Mouse (Mus musculus) left cerebral cortex, adult 18-20 months (tissue): Measurements from ENCODE around the gene Tmem236. TPM values are rescaled to one million over a fixed set of nuclear protein-coding genes. Genes with fewer than 3 reads are reported as not detected.

Experiments
- DNase-seq, 2 experiments: peaks; one replicate each; pipeline ENCODE4 v3.0.0; 2021 to 2022; ENCODE audit warnings: low spot score in 2 of 2, mixed read lengths in 1 of 2
- microRNA-seq, 2 experiments: library from miRNA; unstranded; fragments of <30 nt; microRNA quantifications; one replicate each; pipeline ENCODE4 v1.2.0; 2021
- total RNA-seq, 2 experiments: library from RNA; stranded (reverse); gene quantifications; 2 replicates each; pipeline ENCODE4 v1.2.3; 2021

Gene Tmem236
- total RNA-seq, 2 experiments from 2014 or later, result 0.12 to 0.14 TPM

DNA sequence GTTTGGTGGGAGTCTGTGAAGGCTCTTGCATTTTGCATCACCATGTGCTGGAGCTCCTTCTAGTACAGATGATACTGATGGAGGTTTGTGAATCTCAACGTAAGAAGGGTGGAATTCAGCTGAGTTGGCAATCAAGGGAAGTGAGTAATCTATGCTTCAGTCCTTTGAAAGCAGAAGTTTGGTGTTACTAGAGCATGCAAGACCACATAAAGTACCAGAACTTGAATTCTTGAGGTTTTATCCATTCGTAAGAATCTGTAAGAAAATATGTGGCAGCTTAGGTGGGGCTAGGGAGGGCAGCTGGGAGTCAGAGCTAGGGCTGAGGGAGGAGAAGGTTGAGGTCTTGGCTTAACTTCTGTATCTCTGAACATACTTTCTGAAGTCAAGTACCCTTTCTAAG, 70.3 kb downstream of the Tmem236 start:
- DNase-seq, result no peak

DNA sequence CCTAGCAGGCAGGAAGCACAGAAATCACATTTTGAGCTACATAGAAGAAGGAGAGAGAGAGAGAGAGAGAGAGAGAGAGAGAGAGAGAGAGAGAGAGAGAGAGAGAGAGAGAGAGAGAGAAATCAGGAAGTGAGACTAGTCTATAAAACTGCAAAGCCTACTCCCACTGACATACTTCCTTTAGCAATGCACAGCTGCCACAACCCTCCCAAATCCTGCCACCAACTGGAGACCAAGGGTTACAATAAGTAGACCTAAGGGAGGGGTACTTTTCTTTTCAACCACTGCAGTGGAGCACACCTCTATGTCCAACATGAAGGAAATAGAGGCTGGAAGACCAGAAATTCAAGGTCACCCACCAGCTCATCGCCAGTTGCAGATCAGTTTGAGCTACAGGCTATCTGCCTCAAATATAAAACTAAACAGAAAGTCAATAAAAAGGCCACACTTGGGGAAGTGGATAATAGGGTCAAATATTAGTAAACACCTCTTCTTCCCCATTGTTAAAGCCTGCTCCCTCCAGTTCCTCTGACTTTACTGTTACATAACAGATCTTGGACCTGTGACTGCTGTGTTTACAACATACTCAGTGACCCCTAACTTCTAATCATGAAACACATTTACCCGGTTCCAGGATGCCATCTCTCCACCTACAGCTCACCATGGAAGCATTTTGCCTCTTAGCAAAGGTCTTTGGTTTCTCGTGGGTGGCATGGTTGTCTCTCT, 75.7 kb downstream of the Tmem236 start:
- DNase-seq, result no peak

DNA sequence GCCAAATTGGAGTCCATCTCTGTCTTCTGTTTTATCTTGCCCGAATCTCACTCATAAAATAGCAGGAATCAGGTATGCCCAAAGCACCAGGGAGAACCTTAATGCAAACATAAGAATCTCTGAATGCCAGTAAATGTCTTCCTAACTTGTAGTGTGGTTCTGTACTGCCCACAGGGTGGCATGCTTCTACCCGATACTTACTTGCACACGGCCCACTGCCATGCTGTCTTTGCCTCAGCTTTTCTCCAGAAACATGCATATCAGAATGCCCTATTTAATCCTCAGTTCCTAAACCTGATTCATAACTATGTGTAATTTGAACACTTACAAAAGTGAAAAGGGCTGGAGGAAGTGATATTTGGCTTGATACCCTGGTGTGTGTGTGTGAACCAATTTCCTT, 77.6 kb downstream of the Tmem236 start:
- DNase-seq, result no peak

DNA sequence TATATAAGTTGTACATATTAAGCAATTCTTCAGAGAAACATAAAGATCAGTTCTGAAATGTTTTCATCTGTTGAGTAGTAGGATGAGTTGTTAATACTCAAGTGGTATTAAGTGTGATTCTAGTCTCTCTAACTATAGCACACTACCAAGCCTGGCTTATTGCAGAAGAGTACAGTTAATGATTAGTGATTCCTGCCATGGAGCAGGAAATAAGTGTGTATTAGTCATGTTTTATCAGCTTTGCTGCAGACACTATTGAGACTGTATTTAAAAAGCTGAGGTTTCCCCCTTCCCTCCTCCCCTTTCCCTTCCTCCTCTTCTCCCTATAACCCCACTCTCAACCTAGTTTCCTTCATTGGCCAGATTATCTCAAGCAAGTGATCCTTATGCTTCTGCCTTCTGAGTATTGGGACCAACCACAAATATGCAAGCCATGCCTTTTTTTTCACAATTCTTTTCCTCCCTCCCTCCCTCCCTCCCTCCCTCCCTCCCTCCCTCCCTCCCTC, 84.1 kb downstream of the Tmem236 start:
- DNase-seq, result no peak

DNA sequence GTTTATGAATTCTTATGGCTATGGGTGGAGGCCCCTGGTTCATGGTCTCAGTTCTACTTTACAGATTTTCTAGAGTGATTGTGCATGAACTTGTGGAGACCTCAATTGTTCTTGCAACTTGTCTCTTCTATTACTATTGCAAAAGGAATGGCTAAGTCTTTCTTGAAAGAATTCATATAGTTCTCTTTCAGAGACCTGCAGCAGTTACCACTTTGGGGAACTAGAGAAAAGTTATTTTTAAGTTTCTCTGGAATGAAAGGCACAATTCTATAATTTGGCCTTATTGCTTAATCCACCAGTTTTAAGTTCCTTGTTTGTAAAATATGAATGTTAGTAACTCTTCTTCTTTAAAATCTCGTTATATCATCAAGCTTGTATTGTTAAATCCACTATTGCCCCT, 87.8 kb downstream of the Tmem236 start:
- no peak for DNase-seq

DNA sequence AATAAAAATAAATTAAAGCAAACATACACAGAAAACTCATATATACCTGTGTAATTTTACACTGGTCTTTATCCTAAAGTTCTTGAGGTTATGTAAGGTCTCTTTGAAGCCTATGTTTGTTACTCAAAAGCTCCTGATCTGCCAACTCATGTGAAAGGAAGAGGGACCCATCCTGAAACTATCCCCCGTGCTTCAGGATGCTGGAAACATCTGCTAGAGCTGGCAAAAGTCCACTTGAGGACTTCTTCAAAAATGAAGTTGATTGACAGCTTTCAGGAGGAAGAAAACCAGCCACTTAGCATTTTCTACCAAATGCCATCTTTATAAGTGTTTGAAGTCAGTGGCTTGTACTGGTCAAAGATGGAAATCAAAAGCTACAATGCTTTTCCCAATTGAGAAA, 94.8 kb downstream of the Tmem236 start:
- no peak for DNase-seq

Small RNAs within 50 kb of the gene (microRNA-seq; reads per million reads assigned to microRNA genes)
- 0.25 to 1.1 reads per million in 2 experiments for gene Mir511

Other genes with a start within 250 kb of the Tmem236 start
- gene Hacd1, start 118.4 kb upstream of the Tmem236 start, total RNA-seq, result 10 to 100 TPM; 15.5 to 17.6 TPM
- gene Stam, start 100.4 kb upstream of the Tmem236 start, total RNA-seq, result 10 to 100 TPM; 92.2 to 92.6 TPM
- 1 to 10 TPM; 4.8 to 5.2 TPM for gene Mrc1, start 54.9 kb downstream of the Tmem236 start, total RNA-seq
- gene Slc39a12, start 213.8 kb downstream of the Tmem236 start, total RNA-seq, result 10 to 100 TPM; 26.8 to 34.5 TPM